Mouse (Mus musculus) activated CD4-positive, CD25-positive, alpha-beta regulatory T cell, adult 4 months (primary cell): ENCODE results near the gene Tex52. TPM values are rescaled to one million over a fixed set of nuclear protein-coding genes. Genes with fewer than 3 reads are reported as not detected.

Experiments used
- ATAC-seq: one replicate; pipeline ENCODE4 v1.8.0; 2017
- polyA plus RNA-seq, 2 experiments: library from polyadenylated mRNA; unstranded; fragments of 100-300 nt; shearing (Covaris generic); gene quantifications; one replicate each; pipeline ENCODE4 v1.2.1; 2017

Tex52 gene
- polyA plus RNA-seq, 2 experiments from 2014 or later: not detected

DNA sequence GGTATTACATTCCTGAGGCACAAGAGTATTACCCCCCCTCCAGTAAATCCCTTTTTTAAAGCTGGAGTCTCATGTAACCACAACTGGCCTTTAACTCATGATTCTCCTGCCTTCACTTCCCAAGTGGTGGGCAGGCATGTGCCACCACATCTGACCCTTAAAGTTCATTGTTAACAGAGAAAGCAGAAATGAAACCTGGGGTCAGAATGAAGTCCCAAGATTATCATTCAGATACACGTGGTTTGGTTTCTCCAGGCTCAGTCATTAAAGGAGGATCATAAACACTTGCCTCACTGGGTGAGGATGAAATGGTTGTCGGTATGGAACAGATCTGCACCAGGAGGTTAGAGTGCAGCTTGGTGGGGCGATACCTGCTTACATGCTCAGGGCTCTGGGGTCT, 6.0 kb downstream of the Tex52 start:
- no peak for ATAC-seq

DNA sequence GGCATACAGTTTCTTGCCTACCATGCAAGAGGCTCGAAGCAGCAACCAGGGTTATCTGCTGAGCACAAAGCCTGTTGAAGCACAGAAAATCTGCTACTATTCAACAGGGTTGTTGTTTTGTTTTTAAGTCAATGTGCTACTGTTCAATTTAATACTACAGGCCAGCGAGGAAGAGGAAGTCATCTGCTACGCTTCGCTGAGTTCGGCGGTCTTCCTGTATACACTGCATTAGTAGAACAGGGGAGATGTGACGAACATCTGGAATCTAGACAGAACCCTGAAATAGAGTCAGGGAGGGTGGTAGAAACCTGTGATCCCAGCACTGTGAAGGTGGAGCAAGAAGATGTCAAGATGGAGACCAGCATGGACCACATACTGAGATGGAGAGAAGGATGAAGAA, 8.5 kb downstream of the Tex52 start:
- no peak for ATAC-seq

DNA sequence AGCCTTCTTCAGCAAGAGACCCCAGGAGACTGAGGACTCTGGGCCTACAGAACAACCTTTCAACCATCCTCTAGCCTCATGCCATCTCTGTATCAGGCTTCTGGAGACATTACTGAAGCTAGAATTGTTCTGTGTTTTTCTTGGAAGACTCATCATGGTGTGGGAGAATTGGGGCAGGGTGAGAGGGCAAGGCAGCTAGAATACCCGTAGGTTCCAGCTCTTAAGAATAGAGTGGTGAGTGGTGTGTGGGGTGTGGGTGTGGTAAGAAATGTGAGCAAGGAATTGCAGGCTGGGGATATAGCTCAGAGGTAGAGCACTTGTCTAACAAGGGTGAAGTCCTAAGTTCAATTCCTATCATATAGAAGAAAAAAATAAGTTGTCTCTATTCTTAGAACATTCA, 9.8 kb downstream of the Tex52 start:
- ATAC-seq: no peak

DNA sequence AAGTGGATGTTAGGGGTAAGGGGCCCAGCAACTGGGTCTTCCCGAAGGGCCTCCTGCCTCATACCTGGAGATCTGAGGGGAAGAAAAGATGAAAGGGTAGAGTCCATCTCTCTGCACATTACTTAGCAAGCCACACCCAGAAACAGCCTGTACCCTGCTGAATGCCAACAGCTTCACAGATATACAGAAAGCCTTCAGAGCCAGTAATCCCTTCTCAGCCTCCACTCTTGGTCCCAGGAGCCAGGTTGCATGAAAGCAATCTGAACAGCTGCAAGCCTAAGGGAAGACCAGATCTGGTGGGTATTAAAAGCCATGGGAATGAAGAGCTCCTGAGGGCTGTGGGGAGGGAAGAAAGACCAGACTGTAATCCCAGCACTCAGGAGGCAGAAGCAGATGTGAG, 13.9 kb downstream of the Tex52 start:
- no peak for ATAC-seq

DNA sequence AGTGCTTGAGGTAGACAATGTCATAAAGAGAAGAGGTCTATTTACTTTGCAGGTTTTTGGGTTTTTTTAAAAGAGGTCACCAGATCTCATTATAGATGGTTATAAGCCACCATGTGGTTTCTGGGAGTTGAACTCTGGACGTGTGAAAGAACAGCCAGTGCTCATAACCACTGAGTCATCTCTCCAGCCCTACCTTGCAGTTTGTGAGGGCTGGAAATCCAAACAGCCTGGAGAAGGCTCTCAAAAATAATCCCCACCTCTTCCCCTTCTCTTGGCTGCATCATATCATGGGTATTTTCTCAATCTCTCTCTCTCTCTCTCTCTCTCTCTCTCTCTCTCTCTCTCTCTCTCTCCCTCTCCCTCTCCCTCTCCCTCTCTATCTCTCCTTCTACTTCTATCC, 15.4 kb downstream of the Tex52 start:
- no peak for ATAC-seq

DNA sequence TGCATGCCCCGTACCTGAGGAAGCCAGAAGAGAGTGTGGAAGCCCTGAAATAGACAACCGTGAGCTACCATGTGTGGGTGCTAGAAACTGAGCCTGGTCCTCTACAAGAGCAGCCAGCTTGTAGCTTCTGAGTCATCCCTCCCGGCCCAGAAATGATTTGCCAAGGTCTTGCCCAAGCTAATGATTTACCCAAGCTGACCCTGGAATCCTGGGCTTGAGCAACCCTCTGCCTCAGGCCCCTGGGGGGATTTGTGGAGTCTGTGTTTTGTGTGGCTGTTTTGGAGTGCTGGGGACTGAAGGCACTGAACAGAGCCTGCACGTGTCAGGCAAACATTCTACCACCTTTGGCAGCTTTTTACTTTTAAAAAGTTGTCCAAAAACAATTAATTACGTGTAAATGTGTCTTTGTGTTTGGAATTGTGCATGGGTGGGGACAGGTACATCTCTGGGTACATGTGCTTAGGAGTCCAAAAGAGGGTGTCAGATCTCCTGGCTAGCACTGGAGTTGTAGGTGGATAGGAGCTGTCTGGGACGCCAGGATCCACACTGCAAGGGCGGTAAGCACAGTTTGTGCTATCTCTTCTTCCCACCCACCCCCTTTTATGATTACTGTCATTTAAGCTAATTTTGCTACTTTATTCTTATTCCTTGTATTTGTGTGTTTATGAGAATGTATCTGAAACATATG, 22.5 kb downstream of the Tex52 start:
- ATAC-seq: no peak

DNA sequence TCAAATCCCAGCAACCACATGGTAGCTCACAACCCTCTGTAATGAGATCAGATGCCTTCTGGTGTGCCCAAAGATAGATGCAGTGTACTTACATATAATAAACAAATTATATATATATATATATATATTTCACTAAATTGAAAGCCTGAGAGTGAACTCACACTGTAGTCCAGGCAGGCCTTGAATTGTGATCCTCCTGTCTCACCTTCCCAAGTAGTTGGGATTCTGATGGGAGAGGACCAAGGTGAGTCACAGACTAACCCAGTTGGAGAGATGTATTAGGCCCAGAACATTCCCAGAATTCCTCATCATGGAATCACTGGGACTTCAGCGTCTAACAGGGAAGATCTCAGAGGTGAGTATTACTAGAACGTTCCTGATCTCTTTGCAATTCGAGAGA, 23.7 kb downstream of the Tex52 start, which contains the start of gene Nrip2:
TSS of gene Nrip2 (plus strand) at position 301 of the 400 bp plus-strand sequence.
- ATAC-seq: no peak

DNA sequence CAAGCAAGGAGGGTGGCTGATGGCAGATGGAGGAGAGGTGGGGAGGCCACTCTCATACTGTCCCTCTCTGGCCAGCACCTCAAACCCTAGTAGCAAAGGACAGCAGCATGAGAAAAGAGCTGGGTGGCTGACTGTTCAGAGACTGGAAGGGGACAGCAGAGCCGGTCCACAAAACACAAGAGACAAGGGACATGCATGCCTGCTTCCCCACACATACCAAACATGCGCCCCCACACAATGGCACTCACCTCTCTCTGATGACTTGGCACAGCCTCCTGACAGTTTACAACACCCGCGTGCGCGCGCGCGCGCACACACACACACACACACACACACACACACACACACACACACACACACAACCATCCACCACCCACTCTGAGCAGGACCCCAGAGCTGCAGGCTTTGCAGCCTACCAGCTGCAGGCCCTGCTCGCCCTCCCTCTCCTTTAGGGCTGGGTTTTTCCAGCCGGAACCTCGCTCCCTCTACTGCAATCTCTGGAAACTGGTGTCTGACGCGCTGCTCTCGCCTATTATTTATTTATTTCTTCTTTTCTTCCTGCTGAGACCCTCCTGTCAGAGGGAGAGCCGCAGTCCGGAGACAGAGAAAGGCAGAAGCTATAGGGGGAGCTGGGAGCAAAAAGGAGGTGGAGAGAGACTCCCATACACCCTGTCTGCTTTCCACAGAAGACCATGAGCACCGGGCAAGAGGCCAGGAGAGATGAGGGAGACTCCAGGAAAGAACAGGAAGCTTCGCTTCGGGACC, 24.3 kb downstream of the Tex52 start:
- ATAC-seq: no peak

DNA sequence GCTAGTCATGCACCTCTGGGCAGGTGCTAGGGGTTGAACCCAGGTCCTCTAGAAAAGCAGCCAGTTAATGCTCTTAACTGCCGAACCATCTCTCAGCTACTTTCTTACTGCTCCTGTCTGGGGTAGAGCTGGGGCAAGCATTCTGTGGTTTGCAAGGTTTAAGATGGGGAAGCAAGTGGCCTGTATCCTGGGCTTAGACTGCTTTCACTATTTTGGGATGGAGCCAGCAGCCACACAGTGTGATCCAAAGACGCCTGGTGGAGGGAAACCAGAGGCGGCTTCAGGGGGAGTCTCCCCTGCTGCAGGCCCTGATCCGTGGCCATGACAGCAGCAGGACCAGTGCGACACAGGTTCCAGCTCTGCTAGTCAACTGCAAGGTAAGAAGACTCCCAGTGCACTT, 29.5 kb downstream of the Tex52 start:
- ATAC-seq: no peak

DNA sequence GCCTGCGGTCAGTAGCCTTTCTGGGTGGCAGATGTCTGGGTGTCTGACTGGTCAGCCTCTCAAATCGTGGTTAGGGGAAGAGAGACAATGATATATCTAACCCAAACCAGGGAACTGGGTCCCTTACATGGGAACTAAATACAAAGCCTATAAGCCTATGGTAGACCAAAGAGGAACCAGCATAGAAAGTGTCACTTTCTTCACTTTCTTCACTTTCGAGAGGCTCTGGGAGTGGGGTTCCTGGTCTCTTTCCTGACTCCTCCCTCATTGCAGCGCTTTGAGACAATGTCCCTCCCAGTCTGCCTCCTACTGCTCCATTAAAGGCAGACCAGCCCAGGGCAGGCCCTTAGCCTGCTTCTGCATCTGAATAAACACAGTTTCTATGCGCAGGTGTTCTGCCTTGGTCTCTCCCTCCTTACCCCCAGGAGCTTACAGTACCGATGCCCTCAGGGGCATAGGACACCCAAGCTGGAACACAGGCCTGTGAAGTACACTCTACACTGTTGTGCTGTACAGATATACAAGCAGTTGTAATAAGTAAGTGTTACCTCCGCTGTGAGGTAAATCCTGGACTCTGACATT, 33.4 kb downstream of the Tex52 start:
- ATAC-seq: no peak

DNA sequence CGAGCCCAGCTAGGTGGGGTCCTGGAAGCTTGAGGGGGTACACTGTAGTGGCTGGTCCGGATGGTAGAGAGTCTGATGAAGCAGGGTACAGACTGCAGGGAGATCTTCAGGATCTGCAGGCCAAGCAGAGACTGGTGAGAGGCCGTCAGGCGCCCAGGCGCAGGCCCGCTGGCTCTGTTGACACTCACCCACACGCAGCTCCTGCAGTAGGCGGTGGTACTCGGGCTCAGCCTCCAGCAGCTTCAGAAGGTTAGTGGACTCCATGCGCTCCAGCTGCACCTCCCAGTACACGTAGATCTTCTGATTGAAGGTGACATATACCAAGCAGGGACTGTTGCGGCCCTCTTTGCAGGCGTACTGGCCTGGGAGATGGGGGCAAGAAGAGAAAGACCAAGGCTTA, 35.0 kb downstream of the Tex52 start:
- no peak for ATAC-seq

DNA sequence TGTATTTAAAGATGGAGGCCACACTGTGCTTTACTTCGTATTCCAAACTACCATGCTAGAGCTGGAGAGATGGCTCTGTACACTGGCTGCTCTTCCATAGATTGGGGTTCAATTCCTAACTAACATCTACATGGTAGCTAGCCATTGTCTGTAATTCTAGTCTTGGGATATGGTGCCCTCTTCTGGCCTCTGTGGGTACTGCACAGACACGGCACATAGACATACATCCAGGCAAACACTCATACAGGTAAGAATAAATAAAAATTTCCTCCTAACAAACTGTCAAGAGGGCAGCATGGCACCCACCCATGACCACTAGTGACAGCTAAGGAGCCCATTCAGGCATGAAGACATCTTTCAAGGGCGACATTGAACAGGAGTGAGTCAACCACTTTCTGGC, 35.9 kb downstream of the Tex52 start:
- peak; percentile 88 for ATAC-seq

DNA sequence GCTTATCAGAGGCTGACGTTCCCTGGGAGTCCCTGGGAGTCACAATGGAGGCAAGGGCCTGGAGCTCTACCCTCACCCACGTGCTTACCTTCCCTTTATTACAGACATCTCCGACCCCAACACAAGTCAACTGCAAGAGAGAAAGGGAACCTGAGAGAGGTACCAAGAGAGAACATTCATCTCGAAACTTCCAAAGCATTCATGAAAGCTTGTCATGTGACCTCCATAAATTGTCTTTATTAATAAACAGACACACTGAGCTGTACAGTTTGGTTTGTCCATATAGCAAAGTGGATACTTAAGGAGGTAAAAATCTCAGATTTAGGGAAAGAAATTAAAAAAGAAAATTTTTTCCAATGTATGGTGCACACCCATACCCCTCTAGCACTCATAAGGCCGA, 40.9 kb downstream of the Tex52 start:
- no peak for ATAC-seq

DNA sequence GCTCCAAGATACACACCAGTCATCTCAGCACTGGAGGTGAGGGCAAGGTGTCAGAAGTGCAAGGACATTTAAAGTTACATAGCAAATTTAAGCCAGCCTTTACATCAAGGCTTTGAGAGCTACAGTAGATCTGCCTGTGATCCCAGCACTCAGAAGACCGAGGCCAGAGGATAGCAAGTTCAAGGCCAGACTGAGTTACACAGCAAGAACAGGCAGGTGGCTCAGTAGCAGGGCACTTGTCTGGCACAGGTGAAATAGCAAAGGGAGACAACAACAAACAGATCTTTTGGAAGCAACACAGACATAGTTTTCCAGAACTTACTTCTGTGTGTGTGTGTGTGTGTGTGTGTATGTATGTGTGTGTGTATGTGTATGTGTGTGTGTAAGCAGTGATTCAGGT, 42.8 kb downstream of the Tex52 start:
- ATAC-seq: no peak

DNA sequence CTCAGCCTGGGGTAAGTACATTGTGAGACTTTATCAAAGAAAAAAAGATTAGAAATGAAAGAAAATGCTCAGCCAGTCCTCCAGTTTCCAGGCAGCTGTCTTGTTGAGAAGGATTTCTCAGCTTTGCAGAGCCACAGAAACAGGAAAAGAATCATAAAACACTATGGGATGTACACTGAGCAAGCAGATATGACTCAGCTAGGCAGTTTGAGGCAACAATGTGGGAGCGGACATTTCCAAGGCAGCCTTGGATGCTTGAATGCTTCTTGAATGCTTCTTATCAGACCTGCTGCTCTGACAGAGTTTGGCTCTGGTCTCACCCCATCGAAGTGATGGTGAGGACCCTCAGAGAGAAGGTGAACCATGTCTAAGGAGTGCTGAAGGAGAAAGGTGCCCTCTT, 45.8 kb downstream of the Tex52 start:
- ATAC-seq: no peak

DNA sequence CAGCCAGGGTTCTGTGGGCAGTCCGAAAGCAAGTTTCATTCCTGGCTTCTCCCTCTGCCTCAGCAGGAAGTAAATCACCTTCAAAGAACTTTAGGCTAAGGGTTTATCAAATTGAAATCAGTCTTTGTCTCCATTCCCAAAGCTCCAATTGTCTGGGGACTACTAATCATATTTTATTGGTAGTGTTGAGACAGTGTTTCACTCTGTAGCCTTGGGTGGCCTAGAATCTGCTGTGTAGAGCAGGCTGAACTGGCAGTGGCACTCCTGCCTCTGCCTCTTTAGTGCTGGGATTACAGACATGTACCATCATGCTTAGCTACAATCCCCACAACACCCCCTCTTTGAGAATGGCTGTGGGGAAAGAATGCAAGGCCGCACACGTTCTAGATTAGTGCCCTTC, 46.2 kb downstream of the Tex52 start:
- ATAC-seq: no peak

DNA sequence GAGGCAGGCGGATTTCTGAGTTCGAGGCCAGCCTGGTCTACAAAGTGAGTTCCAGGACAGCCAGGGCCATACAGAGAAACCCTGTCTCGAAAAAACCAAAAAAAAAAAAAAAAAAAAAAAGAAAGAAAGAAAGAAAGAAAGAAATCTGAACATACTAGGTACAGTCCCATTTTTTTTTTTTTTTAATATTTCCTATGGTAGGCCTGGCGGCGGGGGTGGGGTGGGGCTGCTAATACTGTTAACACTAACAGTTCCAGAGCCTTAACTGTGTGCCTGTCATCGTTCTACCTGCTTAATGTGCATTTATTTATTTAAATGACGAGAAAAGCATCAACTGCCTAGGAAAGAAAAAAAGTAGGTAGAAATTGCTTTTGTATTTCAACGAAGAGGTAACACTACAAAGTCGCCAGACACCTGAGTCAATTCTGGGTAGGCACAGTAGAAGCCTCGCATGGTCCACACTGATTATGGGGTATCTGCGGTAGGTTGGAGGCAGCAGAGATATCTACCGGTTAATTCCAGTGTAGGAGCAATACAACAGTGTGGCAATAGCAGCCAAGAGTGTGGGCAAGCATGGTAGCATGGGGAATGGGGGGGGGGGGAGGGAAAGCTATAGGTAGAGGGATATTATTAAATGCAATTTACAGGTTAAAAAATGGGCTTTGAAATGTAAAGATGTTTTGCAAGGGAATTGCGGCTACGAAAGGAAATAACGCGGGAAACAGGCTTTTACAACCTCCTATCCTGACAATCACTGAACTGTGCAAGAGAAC, 48.4 kb downstream of the Tex52 start:
- ATAC-seq: no peak

DNA sequence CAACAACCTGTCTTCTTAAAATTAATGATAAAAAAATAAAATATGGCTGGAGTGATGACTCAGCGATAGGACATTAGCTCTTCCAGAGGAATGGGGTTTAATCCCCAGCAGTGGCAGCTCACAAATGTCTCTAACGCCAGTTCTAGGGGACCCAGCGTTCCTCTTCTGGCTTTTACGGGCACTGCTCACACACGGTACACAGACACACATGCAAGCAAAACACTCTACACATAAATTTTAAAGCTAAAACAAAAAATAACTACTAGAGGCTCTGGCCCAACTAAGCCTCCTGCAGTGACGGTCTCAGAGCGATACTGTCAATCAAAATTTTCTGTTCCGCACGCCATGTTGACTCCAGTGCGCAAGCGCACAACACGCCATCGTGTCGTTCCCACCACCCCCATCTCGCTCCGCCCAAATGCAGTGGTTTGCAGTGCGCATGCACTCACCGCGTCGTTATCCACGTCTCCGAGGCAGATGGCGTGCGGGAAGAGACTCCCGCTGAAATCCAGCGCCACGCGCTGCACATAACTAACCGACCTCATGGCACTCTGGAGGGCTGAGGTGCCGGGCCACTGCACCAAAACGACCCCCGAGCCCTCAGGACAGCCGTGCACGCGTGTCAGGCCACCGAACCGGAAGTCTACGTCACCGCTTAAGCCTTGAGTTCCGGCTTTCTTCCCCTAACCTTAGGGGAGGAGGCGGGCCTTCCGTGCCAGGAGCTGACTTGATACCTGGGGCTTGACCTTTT, 49.2 kb downstream of the Tex52 start, which contains the start of gene Itfg2:
TSS of gene Itfg2 (minus strand) at position 663 of the 751 bp plus-strand sequence.
- peak; percentile 94 for ATAC-seq

DNA sequence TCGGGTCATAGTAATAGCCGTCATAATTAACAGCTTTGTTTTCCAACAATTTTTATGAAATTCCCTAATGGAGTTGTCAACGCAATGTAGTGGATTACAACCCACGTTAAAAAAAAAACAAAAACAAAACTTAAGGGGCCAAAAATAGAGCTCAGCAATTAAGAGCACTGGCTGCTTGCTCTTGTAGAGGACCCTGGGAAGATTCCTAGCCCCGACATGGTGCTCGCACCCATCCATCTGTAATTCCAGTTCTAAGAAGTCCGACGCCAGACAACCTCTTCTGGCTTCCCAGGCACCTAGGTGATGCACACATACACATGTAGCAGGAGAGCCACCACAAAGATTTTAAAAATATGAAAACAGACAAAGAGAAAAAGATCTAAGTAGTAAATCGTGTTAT, 49.8 kb downstream of the Tex52 start:
- no peak for ATAC-seq

DNA sequence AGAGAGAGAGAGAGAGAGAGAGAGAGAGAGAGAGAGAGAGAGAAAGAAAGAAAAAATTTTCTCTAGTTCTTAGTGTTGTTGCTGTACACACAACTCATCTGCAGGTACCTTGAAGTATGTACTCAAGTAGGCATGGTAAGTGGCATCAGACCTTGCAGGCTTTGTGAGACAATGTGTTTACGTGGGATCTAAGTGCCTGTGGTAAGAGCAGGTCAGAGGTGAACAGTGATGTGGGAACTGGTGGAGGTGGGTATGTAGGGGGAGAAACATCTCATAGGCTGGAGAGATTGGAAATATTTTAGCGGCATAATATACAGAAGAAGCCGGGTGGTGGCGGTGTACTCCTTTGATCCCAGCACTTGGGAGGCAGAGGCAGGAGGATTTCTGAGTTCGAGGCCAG, 52.3 kb downstream of the Tex52 start:
- ATAC-seq: no peak

DNA sequence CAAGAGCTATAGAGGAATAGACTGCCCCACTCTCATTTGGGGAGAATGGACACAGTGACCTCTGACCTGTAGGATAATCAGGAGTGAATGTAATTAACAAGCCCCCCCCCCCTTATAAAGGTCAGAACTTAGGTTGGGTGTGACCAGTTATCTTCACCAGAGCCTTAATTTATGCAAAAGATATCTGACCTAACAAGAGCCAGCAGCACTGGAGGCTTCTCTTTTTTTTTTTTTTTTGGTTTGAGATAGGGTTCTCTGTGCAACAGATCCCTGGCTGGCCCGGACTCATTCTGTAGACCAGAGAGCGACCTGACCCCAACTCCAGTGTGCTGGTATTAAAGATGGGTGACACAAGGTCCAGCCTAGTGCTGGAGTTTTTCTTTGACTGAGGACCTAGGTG, 54.0 kb downstream of the Tex52 start:
- no peak for ATAC-seq

DNA sequence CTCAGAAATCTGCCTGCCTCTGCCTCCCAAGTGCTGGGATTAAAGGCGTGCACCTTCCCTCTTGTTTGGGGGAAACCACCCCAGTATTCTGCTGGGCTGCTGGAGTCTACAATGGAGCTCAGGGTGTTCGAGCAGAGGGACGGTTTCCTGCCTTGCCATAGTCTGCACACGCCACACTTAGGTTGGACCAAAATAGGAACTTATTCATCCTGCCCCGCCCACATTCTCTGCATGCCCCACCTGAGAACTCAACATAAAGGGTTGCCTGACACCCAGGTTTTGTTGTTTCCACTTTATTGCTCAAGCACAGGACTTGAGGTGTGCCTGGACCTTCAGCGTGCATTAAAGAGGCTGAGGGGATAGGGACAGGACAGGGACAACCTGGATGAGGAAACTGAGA, 54.6 kb downstream of the Tex52 start:
- ATAC-seq: no peak
